Mouse (Mus musculus) MN1 (cell line): ENCODE measurements around the gene Ccser1.
"Not testable (repeated sequence)": the region's sequence is repeated elsewhere in the genome, so short reads cannot be mapped to it uniquely, and the experiment has no call there.

Source experiments
- DNase-seq: peaks from one replicate; pipeline ENCODE4 v3.0.0-alpha.2; 2016; ENCODE audit warnings: low spot score

Gene Ccser1

DNA sequence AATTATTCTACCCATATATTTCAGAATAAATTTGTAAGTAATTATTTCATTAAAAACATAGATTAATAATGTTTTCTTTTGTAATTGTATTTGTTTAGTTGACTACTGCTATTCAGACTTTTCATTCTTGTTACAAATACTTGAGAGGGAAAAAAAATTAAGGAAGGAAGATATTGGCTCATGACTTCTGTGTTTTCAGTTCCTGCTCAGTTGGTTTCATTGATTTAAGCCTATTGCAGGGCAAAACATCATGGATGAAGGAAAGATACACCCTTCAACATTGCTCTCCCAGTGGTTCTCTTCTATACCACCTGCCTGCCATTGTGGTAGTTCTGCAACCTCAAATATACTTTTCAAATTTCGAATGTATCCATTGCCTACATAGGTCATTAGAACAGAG, 541.1 kb downstream of the Ccser1 start:
- DNase-seq, result no peak

DNA sequence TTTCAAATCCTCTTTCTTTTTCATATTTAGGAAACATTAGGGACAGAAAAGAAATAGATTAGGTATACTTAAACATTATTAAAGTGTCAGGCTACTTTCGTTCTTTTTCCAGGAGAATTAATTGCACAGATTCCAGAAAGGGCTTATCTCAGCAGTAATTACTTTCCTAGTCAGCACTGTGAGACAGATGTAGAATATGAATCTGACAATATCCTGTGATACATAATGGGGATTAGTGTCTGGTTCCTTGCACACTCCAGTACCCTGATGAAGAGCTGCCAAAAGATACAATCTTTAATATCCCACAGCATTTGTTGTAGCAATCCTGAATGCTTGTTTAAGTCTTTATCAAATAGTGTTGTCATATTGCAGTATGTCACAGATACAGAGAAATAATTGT, 548.9 kb downstream of the Ccser1 start:
- no peak for DNase-seq

DNA sequence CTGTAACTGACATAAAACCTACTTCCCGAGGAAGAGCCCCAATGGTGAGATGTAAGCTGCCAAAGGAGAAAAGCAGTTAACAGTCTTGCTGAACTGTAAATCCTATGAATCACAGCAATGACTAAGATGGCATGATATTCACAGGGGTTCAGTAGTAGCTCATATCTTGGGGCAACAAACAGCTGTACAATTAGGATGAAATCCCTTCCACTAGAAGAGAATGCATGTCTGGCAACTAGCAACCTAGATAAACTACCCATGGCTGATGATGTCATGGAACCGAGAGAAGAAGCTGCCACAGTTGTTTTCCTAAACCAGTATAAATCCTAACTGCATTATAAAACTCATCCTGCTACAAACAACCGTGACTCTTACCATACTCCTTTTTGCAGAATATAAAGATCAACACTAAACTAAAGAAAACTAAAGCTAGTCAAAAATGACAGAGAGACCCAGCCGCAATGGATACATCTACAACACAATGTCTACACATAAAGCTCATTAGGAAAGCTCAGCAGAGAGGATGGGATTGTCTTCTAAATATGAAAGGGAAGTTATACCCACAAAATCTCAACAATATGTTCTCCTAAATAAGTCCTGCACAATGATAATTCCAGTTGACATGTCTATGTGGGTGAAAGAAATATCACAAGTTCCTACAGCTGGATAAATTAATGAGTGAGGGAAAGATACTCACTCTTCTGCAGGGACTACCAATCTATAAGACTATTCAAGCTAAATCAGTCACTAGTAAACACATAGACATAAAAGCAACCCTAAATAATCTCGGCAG, 550.2 kb downstream of the Ccser1 start:
- DNase-seq, result no peak

DNA sequence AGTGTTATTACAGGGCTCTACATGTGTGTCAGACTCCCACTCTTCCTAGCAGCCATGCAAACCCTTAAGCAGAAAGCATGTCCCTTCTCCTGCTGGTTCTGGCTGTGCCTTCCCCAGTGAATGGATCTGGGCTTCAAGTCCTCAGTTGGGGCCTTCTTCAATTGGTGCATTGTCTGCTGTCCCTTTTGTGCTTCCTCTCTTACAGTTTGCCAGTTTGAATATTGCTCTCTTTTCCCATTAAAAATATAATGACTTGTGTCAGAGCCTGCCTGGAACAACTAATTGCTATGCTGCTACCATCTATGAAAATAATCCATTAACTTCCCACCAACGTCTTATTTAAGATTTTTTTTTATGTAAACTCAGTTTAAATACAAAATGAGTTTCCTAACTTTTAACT, 566.2 kb downstream of the Ccser1 start:
- no peak for DNase-seq

DNA sequence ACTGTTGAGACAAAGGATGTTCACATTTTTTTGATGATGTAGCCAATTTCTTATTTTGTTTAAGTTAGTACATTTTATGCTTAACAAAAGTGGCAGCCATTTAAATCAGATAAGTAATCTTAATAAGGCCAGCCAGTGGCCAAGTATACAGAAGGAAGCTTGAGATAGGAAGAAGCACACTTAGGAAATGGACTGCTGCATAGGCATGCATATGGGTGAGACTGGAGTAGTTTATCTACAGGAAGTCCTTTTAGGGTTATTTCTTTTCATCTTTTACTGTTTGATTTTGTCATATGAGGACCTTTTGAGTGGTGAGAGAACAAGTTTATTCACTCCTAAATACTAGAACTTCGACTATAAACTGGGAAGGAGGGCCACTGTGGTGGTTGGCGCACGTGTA, 582.0 kb downstream of the Ccser1 start:
- no peak for DNase-seq

DNA sequence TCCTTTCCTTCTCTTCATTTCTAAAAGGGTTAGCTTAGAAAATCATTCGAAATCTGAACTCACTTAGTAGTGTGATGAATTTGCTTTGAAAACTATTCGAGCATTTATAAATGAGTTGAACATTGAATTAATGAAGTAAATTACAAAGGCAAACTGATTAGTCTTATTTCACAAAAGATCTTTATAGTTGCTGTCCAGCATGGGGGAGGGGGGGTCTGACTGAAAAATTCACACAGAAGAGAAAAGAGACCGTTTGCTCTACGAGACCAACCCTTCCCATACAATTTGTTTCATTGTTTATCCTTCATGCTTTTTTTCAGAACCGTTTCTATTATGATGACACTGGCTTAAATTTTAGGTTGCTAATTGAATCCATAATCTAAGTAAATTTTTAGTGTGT, 583.3 kb downstream of the Ccser1 start:
- no peak for DNase-seq

DNA sequence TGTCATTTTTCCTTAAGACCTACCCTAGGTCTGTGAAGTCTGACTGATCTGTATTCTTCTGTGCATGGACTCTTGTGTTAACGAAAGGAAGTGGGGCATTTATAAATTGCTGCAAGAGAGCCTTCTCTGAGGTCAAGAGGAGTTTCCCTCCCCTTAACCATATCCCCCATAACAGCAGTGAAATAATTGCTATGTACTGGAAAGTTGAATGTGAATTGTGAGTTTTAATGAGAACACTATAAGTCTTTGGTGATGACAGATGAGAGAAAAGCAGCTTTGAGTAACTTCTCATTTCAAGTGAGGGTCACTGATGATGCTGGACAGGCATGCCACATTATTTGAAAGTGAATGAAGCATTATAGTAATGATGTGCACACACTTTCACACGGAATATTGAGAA, 585.7 kb downstream of the Ccser1 start:
- no peak for DNase-seq

DNA sequence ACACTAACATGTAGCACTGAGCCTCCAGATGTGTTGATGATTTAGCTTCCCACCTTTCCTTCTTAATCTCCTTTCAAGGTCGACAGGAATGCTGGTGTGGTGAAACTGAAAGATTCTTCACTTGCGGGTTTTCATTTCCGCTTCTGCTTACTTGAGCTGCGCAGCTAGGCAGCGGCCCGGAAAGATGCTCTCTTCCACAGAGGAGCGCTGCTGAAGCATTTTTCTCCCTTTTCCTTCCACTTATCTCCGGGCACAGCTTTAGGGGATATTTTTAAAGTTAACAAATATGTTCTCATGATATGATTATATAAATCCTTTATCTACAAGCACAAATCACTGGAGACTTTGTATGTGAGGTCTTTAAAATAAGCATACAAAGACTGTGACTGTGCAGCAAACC, 587.0 kb downstream of the Ccser1 start:
- DNase-seq, result no peak

DNA sequence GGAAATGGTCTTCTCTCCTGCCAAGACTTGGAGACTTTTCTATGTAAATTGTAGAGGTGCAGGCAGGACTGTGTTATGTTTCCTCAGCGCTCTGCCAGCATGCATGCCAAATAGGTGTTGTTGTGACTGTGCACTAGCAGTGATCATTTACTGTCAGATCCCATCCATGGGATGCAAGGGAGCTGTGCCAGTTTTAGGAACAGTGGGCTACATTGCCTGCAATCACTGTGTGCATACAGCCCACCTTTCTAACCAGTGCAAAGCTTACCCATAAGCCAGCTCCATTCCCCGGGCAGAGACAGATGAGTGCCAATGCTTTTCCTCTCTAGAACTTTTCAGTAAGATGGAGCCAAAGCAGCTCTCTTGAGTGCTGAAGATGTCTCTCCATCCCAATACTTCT, 606.6 kb downstream of the Ccser1 start:
- no peak for DNase-seq

DNA sequence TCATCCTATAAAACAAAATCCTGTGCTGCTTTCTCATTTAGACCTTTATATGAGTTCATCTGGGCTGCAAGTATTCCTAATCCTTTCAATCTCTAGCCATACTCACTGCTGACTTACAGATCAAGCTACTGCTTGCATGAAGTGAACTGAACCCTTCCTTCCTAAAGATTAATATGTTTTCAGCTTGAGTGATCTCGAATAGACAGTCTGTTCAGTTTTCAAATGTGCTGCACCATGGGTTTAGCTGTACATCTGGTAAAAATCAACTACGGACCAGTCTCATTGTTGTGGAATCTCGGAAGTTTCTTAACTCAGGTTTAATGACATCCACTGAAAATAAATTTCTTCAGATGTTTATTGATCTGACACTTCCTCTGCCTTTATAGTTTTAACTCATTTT, 620.8 kb downstream of the Ccser1 start:
- no peak for DNase-seq

DNA sequence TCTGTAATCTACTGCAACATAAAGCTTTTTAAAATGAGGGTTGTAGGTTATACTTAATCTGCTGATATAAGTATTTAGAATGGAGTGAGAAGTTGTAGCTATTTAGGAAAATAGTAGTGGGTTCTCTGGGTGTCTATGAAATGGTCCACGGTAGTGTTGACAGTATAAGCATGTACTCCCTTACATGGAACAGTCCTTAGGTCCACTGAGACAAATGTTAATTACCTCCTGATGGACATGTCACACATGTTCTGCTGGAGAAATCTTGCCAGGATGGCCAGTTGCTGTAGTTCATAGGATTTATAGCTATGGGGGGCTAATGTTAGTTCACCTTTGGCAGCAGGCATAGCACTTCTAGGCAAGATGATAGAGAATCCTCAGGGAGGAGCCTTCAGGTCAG, 625.4 kb downstream of the Ccser1 start:
- no peak for DNase-seq

DNA sequence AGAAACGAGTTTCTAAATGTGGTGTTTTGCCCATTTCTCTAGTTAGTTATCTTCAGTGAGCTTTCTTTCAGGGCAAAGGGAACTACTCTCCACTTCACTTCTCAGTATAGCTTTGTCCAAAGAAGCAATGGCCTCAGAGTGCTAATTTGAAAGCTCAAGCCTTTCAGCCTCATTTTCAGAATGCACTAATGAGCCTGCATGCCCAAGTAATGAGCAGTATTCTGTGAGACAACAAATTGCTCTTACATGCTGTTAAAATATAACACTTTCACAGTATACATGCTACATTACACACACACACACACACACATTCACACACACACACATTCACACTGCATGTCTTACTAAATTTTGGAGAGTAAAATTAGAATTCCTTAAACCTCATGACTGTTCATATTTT, 637.6 kb downstream of the Ccser1 start:
- DNase-seq, result no peak

DNA sequence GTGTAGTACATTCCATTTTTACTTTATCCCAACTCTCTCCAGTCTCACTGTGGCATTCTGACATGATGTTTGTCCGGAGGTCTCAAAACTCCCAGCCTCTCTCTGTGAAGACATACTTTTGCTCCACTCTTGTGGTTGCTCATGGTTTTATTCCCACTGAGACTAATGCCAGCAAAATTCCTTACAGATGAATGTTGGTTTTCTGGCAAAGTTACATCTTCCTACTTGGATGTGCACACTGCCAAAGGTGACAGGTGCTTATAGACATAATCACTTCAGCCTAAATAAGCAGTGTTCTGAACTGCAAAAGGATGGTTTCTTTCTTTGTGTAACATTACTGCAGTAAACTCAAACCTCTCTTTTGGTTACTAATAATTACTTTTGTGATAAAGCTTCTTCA, 696.2 kb downstream of the Ccser1 start:
- no peak for DNase-seq

DNA sequence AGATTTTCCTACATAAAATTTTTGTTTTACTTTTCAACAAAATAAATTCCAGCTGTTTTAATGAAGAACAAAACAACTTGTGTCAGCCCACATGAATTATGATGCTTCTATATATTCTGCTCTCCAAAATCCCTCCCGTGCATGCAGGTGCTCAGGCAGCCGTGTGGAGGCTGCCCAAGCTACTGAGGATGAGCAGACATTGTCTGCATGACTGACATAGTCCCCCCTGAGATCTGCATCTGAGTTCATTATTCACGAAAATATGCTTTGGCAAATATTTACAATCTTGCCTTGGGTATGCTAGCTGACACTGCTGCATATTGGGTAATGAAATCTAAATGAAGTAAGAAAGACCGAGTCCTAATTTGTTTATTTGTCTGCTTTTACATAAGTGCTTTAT, 718.1 kb downstream of the Ccser1 start:
- no peak for DNase-seq

DNA sequence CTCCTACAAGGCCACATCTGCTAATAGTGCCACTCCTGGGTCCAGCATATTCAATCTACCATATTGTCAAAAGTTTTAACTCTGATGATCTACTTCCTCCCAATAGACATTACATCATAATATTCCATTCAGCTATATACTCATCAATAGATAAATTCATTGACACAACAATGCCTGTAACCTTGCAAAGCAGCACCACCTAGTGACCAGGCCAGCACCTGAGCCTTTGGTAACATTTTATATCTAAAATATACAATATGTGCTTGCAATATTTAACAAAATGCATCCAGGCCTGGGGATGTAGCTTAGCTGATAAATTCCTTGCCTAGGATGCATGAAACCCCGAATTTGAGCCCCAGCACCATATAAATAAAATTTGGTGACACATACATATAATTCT, 722.6 kb downstream of the Ccser1 start:
- no peak for DNase-seq

DNA sequence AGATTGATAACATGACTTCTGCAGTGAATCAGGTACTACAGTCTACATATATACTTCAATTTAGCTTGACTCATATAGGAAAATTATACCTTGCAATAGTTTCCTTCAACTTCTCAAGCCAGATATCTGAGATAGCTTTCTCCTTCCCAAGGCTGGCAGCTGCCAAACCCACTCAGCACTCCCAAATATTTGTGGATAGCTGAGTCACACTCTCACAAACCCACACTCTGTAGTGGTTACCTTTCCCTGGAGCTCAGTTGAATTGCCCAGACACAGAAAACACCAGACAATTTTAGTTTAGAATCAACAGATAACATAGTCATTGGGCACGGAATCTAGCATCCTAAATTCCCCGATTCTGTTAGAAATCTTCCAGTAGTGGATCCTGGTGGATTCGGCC, 732.8 kb downstream of the Ccser1 start:
- no peak for DNase-seq

DNA sequence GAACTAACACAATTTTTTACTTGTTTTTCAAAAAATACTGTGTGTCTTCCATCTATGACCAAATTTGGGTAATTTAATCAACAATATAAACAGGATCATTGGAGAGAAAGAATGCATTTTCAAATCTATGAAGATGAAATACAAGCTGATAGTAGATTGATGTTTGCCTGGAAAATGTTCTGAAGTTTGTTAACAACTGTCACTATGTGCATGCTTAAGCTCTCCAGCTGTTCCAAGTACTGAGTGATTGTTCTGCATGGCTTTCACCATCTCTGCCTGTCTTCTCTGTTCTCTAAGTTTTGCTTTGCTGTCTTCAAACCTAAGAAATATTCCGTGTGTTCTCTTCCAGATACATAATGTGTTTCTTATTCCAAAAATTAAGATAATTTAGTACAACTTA, 751.5 kb downstream of the Ccser1 start:
- DNase-seq, result no peak

DNA sequence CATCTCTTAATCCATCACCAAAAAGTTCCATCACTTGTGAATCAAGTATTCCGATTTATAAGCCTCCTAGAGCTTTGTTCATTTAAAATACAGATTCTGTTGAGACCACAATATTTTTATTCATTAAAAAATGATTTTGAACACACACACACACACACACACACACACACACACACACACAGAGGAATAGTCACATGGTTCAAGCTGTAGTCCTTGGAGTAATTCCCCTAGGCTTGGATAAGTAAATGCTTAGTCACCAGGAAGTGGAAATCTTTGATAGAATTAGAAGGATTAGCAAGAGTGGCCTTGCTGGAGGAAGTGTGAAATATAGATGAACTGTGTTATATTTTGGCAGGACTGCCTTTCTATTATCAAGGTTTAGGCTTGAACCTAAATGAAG, 756.5 kb downstream of the Ccser1 start:
- no peak for DNase-seq

DNA sequence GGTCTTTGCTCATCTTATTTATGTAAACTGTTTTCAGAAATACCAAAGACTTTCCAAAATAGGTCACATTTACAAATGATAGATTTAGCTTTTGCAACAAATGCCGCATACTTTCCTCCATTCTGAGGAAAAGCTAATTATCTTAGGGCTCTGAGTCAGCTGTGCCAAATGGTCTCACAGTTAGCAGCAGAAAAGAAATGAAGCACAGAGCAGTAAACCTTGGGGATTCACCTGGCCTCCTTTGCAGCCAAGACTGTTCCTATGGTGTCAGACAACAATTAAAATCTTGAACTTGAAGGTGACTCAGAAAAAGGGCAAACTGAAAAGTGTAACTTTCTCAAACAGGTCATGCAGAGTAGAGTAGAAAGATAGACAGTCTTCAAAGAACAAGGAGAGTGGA, 759.1 kb downstream of the Ccser1 start:
- DNase-seq, result no peak

DNA sequence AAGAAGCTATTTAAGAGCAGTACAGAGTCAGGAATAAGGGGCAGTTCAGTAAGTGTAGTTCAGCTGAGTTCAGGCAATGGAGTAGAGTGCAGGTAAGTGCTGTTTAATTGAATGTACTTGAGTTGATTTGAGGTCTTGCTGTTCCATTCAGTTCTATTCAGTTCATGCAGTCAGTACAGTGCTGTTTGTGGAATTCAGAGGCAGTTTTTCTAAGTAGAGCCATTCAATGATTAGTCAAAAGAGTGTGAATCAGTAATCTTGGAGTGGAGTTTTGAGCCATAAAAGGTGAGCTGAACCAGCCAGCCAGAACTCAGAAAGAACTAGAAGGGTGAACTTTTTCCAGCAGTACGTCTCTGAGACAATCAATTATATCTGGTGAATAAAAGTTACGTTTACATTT, 773.6 kb downstream of the Ccser1 start:
- no peak for DNase-seq

DNA sequence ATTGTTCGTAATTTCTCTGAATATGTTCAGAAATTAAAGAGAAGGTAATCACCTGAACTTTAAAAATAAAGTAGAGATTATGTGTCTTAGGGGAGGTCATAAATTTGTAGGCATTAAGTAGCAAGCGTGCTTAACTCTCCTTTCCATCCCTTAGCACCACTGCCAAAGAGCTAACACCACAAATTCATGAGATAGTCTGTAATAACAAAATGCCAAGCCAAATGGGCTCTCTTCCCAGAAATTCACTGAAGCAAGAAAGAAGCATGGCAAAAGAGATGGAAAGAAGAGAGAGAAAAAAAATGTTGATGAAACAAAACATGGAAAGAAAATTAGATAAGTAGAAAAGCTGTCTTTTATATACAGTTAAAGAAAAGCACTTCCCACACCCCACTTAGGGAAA, 796.8 kb downstream of the Ccser1 start:
- DNase-seq, result no peak

DNA sequence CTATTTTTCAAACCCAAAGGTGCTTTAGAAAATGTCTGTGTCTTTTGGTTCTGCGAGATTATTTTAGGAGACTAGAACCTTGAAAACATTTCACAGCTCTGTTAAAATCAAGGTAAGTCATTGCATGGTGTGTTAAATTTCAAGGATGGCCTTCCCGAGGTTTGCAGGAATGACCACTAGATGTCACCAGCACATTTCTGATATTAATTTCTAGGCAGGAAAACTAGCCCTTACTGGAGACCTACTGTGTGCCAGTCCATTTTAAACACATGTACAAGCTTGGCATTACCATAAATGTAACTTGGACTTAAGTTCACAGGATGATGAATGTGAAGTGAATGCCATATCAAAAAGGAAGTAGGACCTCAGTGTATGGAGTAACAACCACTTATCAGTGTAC, 798.3 kb downstream of the Ccser1 start:
- DNase-seq, result no peak

DNA sequence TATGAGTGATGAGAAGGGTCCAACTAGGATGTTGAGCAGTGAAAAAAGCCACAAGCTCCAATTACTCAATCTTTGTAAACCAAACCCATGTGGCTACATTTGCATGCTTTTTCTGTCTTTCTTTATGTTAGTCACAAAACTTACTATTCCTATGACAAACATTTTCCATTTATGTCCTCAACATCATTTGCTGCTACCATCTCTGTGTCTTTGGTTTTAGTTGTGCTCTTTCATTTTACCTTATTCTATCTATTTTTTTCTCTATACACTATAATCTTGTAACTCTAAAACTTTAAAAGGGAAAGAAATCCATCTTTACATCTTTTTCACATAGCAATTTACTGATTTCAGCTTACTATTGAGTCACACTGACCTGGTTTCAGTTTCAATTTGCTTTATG, 834.2 kb downstream of the Ccser1 start:
- no peak for DNase-seq

DNA sequence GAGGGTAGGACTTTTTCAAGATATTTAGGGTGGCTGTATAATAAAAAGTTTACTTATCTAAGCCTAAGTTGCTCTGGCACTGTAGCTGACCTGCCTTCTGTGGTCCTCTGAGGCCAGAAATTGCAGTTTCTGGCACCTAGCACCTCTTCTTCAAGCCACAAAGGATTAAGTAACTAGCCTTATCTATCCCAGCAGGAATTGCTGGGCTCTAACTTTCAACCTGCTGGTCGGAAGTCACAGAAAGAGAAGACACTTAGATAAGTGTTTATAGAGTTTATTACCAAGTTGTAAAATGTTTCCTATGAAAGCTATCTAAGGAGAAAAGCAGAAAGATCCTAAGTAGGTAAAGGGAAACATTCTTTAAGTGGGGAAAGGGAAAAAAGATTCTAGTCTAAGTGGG, 864.3 kb downstream of the Ccser1 start:
- no peak for DNase-seq

DNA sequence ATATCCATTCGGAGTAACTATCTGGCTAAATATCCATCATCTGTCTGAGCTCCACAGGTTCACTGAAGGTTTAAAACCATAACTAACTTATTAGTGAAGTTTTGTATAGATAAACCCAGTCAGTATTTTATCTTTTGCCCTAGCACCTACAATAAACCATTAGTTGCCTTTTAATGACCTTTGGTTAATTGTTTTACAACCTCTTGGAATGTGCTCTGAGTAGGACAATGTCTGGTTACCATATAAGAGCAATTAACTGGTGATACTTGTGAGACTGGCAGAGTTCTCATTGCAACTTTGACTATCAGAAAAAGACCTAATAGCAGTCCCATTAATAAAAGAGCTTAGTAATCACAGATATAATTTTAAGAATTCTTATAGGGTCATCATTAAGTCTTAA, 864.9 kb downstream of the Ccser1 start:
- not testable (repeated sequence) for DNase-seq
